Mouse (Mus musculus) A20 (cell line): ENCODE results near the gene Ipo11.
"Not testable (repeated sequence)": the region's sequence is repeated elsewhere in the genome, so short reads cannot be mapped to it uniquely, and the experiment has no call there.

Experiments used
- DNase-seq: peaks from one replicate; pipeline ENCODE4 v3.0.0-alpha.2; 2011; ENCODE audit warnings: low read depth, low spot score

Ipo11 gene

GRCm38 (mm10) chr13:106936256-106937137 is at the start of gene Ipo11:
Gene Ipo11 (minus strand): TSS chr13:106936958.
- peak; percentile 96 for DNase-seq

- no peak for DNase-seq
These were observed 24.7 kb upstream of the Ipo11 start for GRCm38 (mm10) chr13:106961496-106961895.

GRCm38 (mm10) chr13:106960557-106960956 is 23.8 kb upstream of the Ipo11 start:
- no peak for DNase-seq

GRCm38 (mm10) chr13:106958286-106958685 is 21.5 kb upstream of the Ipo11 start:
- DNase-seq: no peak

GRCm38 (mm10) chr13:106957554-106957953 is 20.8 kb upstream of the Ipo11 start:
- no peak for DNase-seq

- no peak for DNase-seq
These were observed 18.1 kb upstream of the Ipo11 start for GRCm38 (mm10) chr13:106954880-106955279.

- DNase-seq: no peak
These were observed 10.8 kb upstream of the Ipo11 start for GRCm38 (mm10) chr13:106947583-106947982.

GRCm38 (mm10) chr13:106946594-106947540 is 10.1 kb upstream of the Ipo11 start, which contains the start of gene Dimt1:
Gene Dimt1 (plus strand): TSS chr13:106947127.
- DNase-seq: peak; percentile 95

- no peak for DNase-seq
These were observed 8.8 kb upstream of the Ipo11 start for GRCm38 (mm10) chr13:106945518-106945917.

GRCm38 (mm10) chr13:106942721-106943120 is 6.0 kb upstream of the Ipo11 start:
- peak; percentile 26 for DNase-seq

- peak; percentile 92 for DNase-seq
These were observed 4.6 kb upstream of the Ipo11 start for GRCm38 (mm10) chr13:106941211-106941976.

- DNase-seq: no peak
These were observed 347 bp upstream of the Ipo11 start for GRCm38 (mm10) chr13:106937138-106937472.

GRCm38 (mm10) chr13:106935871-106936255 is 895 bp downstream of the Ipo11 start:
- no peak for DNase-seq

- no peak for DNase-seq
These were observed 7.6 kb downstream of the Ipo11 start for GRCm38 (mm10) chr13:106929201-106929600.

GRCm38 (mm10) chr13:106928296-106928695 is 8.5 kb downstream of the Ipo11 start:
- DNase-seq: no peak

- DNase-seq: not testable (repeated sequence)
These were observed 10.8 kb downstream of the Ipo11 start for GRCm38 (mm10) chr13:106925921-106926320.

GRCm38 (mm10) chr13:106918322-106919050 is 18.3 kb downstream of the Ipo11 start:
- peak; percentile 48 for DNase-seq

GRCm38 (mm10) chr13:106913125-106913736 is 23.5 kb downstream of the Ipo11 start:
- DNase-seq: no peak

- no peak for DNase-seq
These were observed 26.7 kb downstream of the Ipo11 start for GRCm38 (mm10) chr13:106910096-106910495.

GRCm38 (mm10) chr13:106907273-106907672 is 29.5 kb downstream of the Ipo11 start:
- DNase-seq: no peak
